Mouse (Mus musculus) thymus, adult 18-20 months (tissue): ENCODE data around the gene 2900026A02Rik.

Experiments
- DNase-seq, 2 experiments: peaks; one replicate each; pipeline ENCODE4 v3.0.0; 2022; ENCODE audit warnings: mixed read lengths in 2 of 2

2900026A02Rik gene

DNA sequence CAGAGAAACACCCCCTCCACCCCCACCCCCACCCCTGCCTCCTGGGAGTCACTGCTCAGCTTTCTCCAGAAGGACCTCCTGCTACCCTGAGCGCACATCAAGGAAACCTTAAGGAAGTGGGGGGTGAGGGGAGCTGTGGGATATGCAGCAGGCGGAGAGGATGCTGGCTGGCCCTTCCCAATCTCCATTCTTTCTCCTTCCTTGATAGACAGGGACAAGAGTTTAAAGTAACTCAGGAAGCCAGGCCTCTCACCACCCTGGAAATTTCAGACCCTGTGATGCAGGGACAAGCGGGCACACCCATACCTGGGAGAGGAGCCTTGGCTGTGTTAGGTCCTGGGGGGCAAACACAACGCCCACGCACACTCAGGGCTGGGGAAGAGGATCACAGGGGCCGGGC lies 10.7 kb downstream of the 2900026A02Rik start:
- no peak for DNase-seq

DNA sequence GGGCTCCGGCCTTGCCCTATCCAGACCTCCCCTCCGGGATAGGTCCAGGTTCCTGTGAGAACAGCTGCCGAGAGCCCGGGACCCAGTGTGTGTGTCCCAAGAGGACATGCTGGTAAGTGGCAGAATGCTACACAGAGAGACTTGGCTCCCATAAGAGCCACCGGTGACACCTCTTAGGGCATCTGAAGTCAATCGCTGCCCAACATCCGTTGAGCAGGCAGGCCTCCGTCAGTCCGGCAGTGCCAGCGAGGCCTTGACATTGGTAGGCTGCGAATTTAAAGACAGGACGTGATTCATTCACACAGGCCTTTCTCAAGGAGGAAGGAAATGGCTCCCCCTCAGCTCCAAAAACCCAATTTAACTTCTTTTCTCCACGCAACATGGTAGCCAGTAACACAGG lies 11.1 kb downstream of the 2900026A02Rik start:
- no peak for DNase-seq

GRCm38 (mm10) chr5:113209401-113209750 lies 11.7 kb downstream of the 2900026A02Rik start:
- no peak for DNase-seq

GRCm38 (mm10) chr5:113208622-113209400 lies 12.2 kb downstream of the 2900026A02Rik start:
- DNase-seq = no peak

- DNase-seq = no peak
Measured at GRCm38 (mm10) chr5:113208048-113208447, 13.0 kb downstream of the 2900026A02Rik start.

GRCm38 (mm10) chr5:113206670-113207352 lies 14.2 kb downstream of the 2900026A02Rik start:
- DNase-seq = no peak

DNA sequence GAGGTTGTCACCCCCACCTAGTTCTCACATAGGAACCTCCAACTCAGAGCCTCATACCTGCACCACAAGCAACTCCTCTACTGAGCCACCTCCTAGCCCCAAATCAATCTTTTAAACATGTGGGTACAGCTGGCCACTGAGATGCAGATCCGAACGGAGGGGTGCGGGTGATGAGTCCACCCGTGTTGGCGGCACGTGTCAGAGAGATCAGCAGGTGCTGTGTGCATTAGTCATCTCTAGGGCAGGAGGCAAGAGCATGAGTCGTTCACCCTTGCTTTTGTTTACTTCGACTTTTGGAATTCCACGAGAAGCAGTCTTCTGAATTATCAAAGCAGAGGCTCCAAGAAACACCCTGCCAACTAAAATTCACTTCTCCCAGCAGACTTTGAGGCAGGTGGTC lies 16.8 kb downstream of the 2900026A02Rik start:
- no peak for DNase-seq

GRCm38 (mm10) chr5:113199772-113200134 lies 21.3 kb downstream of the 2900026A02Rik start:
- no peak for DNase-seq

- no peak for DNase-seq
Measured at GRCm38 (mm10) chr5:113199126-113199771, 21.8 kb downstream of the 2900026A02Rik start.

GRCm38 (mm10) chr5:113196916-113197794 lies 23.9 kb downstream of the 2900026A02Rik start:
- DNase-seq = no peak

GRCm38 (mm10) chr5:113195907-113196306 lies 25.1 kb downstream of the 2900026A02Rik start:
- DNase-seq = no peak

DNA sequence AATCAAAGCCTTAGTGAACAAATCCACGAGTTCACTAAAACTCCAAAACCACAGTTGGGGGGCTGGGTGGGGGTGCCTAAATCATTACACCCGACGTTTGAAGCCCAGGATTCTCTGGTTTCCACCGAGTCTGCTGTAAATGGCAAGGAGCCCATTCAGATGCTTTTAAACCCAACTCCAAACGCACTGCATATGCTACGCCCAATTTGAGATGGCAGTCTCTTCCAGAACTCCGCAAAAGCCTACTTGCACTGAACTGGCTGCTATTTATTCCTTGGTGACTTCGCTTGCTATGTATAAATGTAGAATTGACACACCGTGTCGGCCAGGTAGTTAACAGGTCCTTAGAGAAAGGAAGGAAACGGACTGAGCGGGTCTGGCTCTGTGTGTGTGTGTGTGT lies 25.6 kb downstream of the 2900026A02Rik start:
- DNase-seq = no peak

DNA sequence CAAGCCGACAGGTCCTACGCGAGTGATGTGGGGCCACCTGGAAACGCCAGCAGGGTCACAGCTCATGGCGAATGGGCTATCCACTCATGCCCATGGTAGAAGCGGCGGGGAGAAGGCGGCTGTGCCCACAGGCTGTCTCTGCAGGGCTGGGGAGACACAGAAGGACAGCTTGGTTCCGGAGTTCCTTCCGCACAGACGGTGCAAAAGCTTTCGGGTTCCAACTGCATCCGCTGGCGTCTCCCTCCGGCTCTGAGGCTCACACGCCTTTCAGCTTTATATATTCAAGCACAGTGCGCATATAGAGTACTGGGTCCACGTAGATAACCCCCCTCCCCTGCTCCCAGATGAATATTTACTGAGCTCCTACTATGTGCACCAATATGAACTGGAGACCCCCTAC lies 27.3 kb downstream of the 2900026A02Rik start:
- DNase-seq = no peak

GRCm38 (mm10) chr5:113191901-113192300 lies 29.1 kb downstream of the 2900026A02Rik start:
- no peak for DNase-seq

GRCm38 (mm10) chr5:113190558-113190957 lies 30.5 kb downstream of the 2900026A02Rik start:
- DNase-seq = no peak

DNA sequence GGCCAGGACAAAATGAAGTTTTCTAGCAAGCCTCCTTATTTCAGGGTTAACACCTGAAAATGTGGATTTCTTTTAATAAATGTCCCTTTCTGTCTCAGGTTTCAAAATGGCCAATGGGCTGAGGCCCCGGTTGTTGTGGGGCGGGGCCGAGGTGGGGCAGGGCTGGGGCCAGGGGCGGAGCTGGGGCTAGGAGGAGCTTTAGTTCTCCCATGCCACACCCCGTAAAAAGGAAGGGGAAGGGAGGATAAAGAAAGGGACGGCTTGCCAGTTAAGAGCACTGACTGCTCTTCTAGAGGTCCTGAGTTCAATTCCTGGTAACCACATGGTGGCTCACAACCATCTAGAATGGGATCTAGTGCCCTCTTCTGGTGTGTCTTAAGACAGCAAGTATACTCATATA lies 39.6 kb downstream of the 2900026A02Rik start:
- DNase-seq = no peak

DNA sequence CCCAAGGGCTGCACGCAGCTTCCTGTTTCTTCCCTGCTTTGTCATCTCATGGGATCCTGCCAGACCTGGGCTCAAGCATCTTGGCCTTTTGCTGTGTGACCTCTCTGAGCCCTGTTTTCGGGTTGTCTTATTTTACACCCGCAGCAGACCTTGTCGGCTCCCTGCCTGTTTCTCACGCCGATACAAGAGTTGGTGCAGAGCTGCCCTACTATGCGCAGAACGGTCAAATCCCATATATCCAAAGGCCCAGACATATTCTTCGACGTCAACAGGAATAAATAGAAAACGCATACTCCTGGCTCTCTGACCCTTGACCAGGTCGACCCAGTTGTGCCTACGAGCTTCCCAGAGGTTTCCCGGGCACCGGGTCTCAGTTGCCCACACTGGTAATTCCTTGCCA lies 40.3 kb downstream of the 2900026A02Rik start:
- DNase-seq = no peak

GRCm38 (mm10) chr5:113179843-113180682 lies 41.0 kb downstream of the 2900026A02Rik start:
- DNase-seq = peak in 1 of 2 experiments; percentile 36

DNA sequence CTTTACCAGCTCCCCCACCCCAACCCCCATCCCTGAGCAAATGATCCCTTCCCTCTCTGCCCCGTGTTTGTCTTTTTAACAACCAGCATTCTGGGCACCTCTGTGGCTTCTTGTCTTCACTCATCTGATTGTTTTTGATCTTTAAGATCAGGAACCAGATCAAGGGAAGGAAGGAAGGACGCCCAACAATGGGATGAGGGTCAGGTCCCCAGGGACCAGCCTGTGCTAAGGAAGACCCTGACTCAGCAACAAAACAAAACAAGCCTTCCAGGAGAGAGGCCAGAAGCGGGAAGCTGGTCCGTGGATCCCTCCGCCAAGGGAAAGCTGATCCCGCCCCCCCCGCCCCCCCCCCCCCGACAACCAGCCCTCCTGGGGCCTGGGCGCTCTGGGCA lies 41.6 kb downstream of the 2900026A02Rik start:
- no peak for DNase-seq

DNA sequence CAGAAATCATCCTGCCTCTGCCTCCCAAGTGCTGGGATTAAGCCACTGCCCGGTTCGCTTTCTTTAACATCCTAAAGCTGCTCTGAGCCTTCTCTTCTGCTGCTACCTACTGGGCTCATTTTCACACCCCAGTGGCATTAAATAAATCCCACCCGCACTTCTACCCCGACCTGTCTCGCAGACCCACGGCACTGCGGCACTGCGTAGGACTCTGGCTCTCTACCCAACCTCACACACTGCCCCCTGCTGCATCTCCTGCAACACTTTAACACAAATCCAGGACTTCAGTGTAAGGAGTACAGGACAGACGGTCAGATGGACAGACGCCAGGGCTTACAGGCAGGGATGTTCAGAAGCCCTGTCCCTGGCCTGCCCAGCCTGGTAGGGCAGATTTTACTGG lies 45.1 kb downstream of the 2900026A02Rik start:
- DNase-seq = no peak

- no peak for DNase-seq
Measured at GRCm38 (mm10) chr5:113174916-113175692, 45.9 kb downstream of the 2900026A02Rik start.
